ENCODE assay signal across 17 mouse cellular contexts in the genomic region with DNA sequence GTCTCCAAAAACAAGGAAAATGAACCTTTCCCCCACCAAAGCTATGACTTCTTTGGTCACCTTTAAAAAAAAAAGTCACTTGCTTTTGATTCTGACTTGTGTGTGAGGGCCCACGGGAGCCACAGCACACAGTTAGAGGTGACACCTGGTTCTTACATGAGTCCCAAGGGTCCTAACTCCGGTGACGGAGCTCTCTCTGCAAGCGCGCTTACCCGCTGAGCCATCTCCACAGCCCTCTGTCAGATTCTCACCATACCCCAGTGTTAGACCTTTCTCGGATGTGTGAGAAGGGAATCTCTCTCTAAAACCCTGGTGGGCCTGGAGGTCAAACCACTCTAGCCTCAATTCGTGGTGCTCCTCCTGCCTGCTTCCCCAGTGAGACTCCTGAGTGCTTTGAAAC. TPM values are rescaled to one million over a fixed set of nuclear protein-coding genes. Genes with fewer than 3 reads are reported as not detected.
DNase-seq lines count a peak whose midpoint lies in the region; ATAC-seq and TF ChIP-seq lines count a peak whose summit lies in the region.
"Had no signal": no experiment of that assay in that cellular context is flagged by ENCODE, and none has a peak within 500 bp of the region (broad histone marks: within the 10 kb centered on the region; RNA-seq: fewer than 3 reads in every experiment).

No protein-coding gene starts in this region.

- H3K4me3 ChIP-seq in heart, embryonic 15.5 days = no peak overlapping the region
- no peak overlapping the region for H3K4me3 ChIP-seq in liver, adult 2 months (ENCODE audit: insufficient read depth, low read depth, low read length)
- no peak overlapping the region for H3K4me3 ChIP-seq in stomach, embryonic 16.5 days (replicated peaks; ENCODE audit: low read length)
- H3K4me3 ChIP-seq in stomach, postnatal 0 days (ENCODE audit: low read depth, low read length) = no peak overlapping the region
- H3K4me3 ChIP-seq: embryonic facial prominence, embryonic 13.5 days; forebrain, embryonic 10.5 days; liver, embryonic 15.5 days; neural tube, embryonic 13.5 days had no signal

- H3K9ac ChIP-seq in heart, embryonic 15.5 days = no peak overlapping the region
- H3K9ac ChIP-seq in liver, adult 2 months (ENCODE audit: low read depth, low read length) = no peak overlapping the region
- H3K9ac ChIP-seq in stomach, embryonic 16.5 days (ENCODE audit: low read length) = no peak overlapping the region
- H3K9ac ChIP-seq in stomach, postnatal 0 days (ENCODE audit: low read length) = no peak overlapping the region
- H3K9ac ChIP-seq: embryonic facial prominence, embryonic 13.5 days; liver, embryonic 15.5 days; neural tube, embryonic 13.5 days had no signal

- H3K9me3 ChIP-seq in heart, embryonic 15.5 days (replicated peaks) = no peaks in the 10 kb centered on the region
- no peaks in the 10 kb centered on the region for H3K9me3 ChIP-seq in stomach, embryonic 16.5 days (replicated peaks; ENCODE audit: control insufficient read depth, low read length)
- H3K9me3 ChIP-seq in stomach, postnatal 0 days (ENCODE audit: control insufficient read depth, low read length) = no peaks in the 10 kb centered on the region
- H3K9me3 ChIP-seq: embryonic facial prominence, embryonic 13.5 days; forebrain, embryonic 10.5 days; G1E; liver, embryonic 15.5 days; megakaryocyte, embryonic 14.5 days; neural tube, embryonic 13.5 days had no signal

- no peak overlapping the region for H3K4me2 ChIP-seq in heart, embryonic 15.5 days
- H3K4me2 ChIP-seq in stomach, embryonic 16.5 days (ENCODE audit: low read depth, low read length) = no peak overlapping the region
- H3K4me2 ChIP-seq in stomach, postnatal 0 days (replicated peaks; ENCODE audit: low read depth) = no peak overlapping the region
- H3K4me2 ChIP-seq: embryonic facial prominence, embryonic 13.5 days; liver, embryonic 15.5 days; neural tube, embryonic 13.5 days had no signal

- H3K27ac ChIP-seq in heart, embryonic 15.5 days = peak overlapping the region; percentile 82
- H3K27ac ChIP-seq in liver, adult 2 months (replicated peaks; ENCODE audit: insufficient read depth, low read depth, low read length) = peak overlapping the region; percentile 35
- 0 out of 2 replicates have a peak overlapping the region, but pooled peaks have one; percentile 8 for H3K27ac ChIP-seq in stomach, embryonic 16.5 days (ENCODE audit: low read length)
- H3K27ac ChIP-seq in stomach, postnatal 0 days (replicated peaks) = no peak overlapping the region; the same call in 1 of the 2 replicates
- H3K27ac ChIP-seq: forebrain, embryonic 10.5 days; liver, embryonic 15.5 days; neural tube, embryonic 13.5 days had no signal

- H3K79me2 ChIP-seq in liver, adult 2 months (ENCODE audit: control insufficient read depth, insufficient read depth, low read length) = peaks cover 11% of the 10 kb centered on the region; the same call in 1 of the 2 replicates

- no peak for DNase-seq in heart, adult 9 months (ENCODE audit: low spot score in 2 of 2)
- no peak for DNase-seq in liver, adult 2 months (ENCODE audit: extremely low read depth, low read depth, low spot score)
- DNase-seq in liver = no peak
- DNase-seq in stomach, postnatal 0 days (ENCODE audit: low spot score) = no peak
- DNase-seq: cerebellum, adult 2 months; gastrocnemius, postnatal 36 days; left cerebral cortex, postnatal 4 days had no signal

- TF ChIP-seq EP300 in stomach, postnatal 0 days (optimal IDR thresholded peaks at IDR 0.05) = no peak

- no peak for TF ChIP-seq CTCF in liver, adult 2 months (IDR thresholded peaks at IDR 0.05; ENCODE audit: low read depth, low read length)
- no peak for TF ChIP-seq CTCF in stomach, postnatal 0 days (IDR thresholded peaks at IDR 0.05; ENCODE audit: low read depth)

- no peak for TF ChIP-seq POLR2A in liver, adult 2 months (IDR thresholded peaks at IDR 0.05; ENCODE audit: extremely low read depth, insufficient read depth, low read length)

- peaks cover 5% of the 10 kb centered on the region; the same call in 1 of the 2 replicates for H3K36me3 ChIP-seq in heart, embryonic 15.5 days
- peaks cover 2% of the 10 kb centered on the region; the same call in 1 of the 2 replicates for H3K36me3 ChIP-seq in liver, adult 2 months (ENCODE audit: control insufficient read depth, insufficient read depth, low read length)
- H3K36me3 ChIP-seq in stomach, embryonic 16.5 days (ENCODE audit: control insufficient read depth, insufficient read depth, low read length) = peaks cover 1% of the 10 kb centered on the region; the same call in 1 of the 2 replicates
- peaks cover 11% of the 10 kb centered on the region for H3K36me3 ChIP-seq in stomach, postnatal 0 days (ENCODE audit: control insufficient read depth, insufficient read depth, low read length)

- no peak for ATAC-seq in heart, embryonic 15.5 days (replicated peaks; ENCODE audit: insufficient number of reproducible peaks, insufficient read depth, low FRiP score, low read depth)
- no peak for ATAC-seq in stomach, embryonic 16.5 days (ENCODE audit: insufficient read depth, low FRiP score)
- ATAC-seq in stomach, postnatal 0 days (ENCODE audit: low FRiP score, low TSS enrichment) = no peak
- ATAC-seq in erythroid progenitor cell, adult 5-6 weeks (replicated peaks; ENCODE audit: low FRiP score, poor library complexity, severe bottlenecking) = no peak
- ATAC-seq: inflammation-experienced regulatory T-cells, adult 6 months had no signal

- WGBS in heart, embryonic 15.5 days = 91% methylated on average over 8 of the region's 8 CpGs
- WGBS in liver, adult 2 months = 93% methylated on average over 8 of the region's 8 CpGs
- 82% methylated on average over 8 of the region's 8 CpGs for WGBS in stomach, embryonic 16.5 days
- 90% methylated on average over 8 of the region's 8 CpGs for WGBS in stomach, postnatal 0 days

- H3K27me3 ChIP-seq in heart, embryonic 15.5 days = no peaks in the 10 kb centered on the region
- no peaks in the 10 kb centered on the region for H3K27me3 ChIP-seq in liver, adult 2 months (ENCODE audit: control insufficient read depth, insufficient read depth, low read length)
- H3K27me3 ChIP-seq in stomach, embryonic 16.5 days (ENCODE audit: control insufficient read depth, insufficient read depth, low read length) = no peaks in the 10 kb centered on the region
- no peaks in the 10 kb centered on the region for H3K27me3 ChIP-seq in stomach, postnatal 0 days (ENCODE audit: control insufficient read depth, insufficient read depth, low read length)
- H3K27me3 ChIP-seq: embryonic facial prominence, embryonic 13.5 days; liver, embryonic 15.5 days; megakaryocyte, embryonic 14.5 days; neural tube, embryonic 13.5 days had no signal

- peaks cover 39% of the 10 kb centered on the region for H3K4me1 ChIP-seq in heart, embryonic 15.5 days (replicated peaks)
- H3K4me1 ChIP-seq in liver, adult 2 months (ENCODE audit: control insufficient read depth, insufficient read depth, low read length) = peaks cover 11% of the 10 kb centered on the region
- H3K4me1 ChIP-seq in stomach, embryonic 16.5 days (ENCODE audit: control insufficient read depth, insufficient read depth, low read length) = peaks cover 22% of the 10 kb centered on the region
- H3K4me1 ChIP-seq in stomach, postnatal 0 days (replicated peaks; ENCODE audit: control insufficient read depth, insufficient read depth) = peaks cover 3% of the 10 kb centered on the region; the same call in 1 of the 2 replicates

RNA-seq across cellular contexts. Expression of a gene that starts 5.8 kb away (rescaled TPM):
- polyA plus RNA-seq in heart, embryonic 15.5 days (2015; fragmentation: Nextera tagmentation; extraction: Ambion mirVana) = 98.6 and 103 TPM in 2 replicates
- 93.6 and 119 TPM in 2 replicates for total RNA-seq in liver, adult 2 months (2014; rRNA removed)
- 93.9 and 121 TPM in 2 replicates for polyA plus RNA-seq in liver, adult 2 months (2012; rRNA removed)
- 161 and 164 TPM in 2 replicates for polyA plus RNA-seq in stomach, embryonic 16.5 days (2015; fragmentation: Nextera tagmentation; extraction: Ambion mirVana)
- 147 TPM in 2 replicates for polyA plus RNA-seq in stomach, postnatal 0 days (2015; fragmentation: Nextera tagmentation; extraction: Ambion mirVana)
- total RNA-seq in erythroid progenitor cell, adult 5-6 weeks (2015; ENCODE audit: low replicate concordance) = 115 and 159 TPM in 2 replicates
- total RNA-seq in erythroid progenitor cell, adult 5-6 weeks (2017; ENCODE audit: low replicate concordance) = 270 and 286 TPM in 2 replicates

RNA-seq across cellular contexts. Expression of a gene that starts 24.0 kb away (rescaled TPM):
- polyA plus RNA-seq in heart, embryonic 15.5 days (2015; fragmentation: Nextera tagmentation; extraction: Ambion mirVana) = 30.2 and 38.5 TPM in 2 replicates
- total RNA-seq in liver, adult 2 months (2014; rRNA removed) = 12.1 and 12.6 TPM in 2 replicates
- 12.9 and 14.4 TPM in 2 replicates for polyA plus RNA-seq in liver, adult 2 months (2012; rRNA removed)
- 38.5 and 41.3 TPM in 2 replicates for polyA plus RNA-seq in stomach, embryonic 16.5 days (2015; fragmentation: Nextera tagmentation; extraction: Ambion mirVana)
- polyA plus RNA-seq in stomach, postnatal 0 days (2015; fragmentation: Nextera tagmentation; extraction: Ambion mirVana) = 20.7 and 21.7 TPM in 2 replicates
- 14.1 and 26.4 TPM in 2 replicates for total RNA-seq in erythroid progenitor cell, adult 5-6 weeks (2015; ENCODE audit: low replicate concordance)
- total RNA-seq in erythroid progenitor cell, adult 5-6 weeks (2017; ENCODE audit: low replicate concordance) = 22.3 and 34.3 TPM in 2 replicates

RNA-seq across cellular contexts. Expression of a gene that starts 25.3 kb away (rescaled TPM):
- polyA plus RNA-seq in heart, embryonic 15.5 days (2015; fragmentation: Nextera tagmentation; extraction: Ambion mirVana) = 43.7 and 53.7 TPM in 2 replicates
- total RNA-seq in liver, adult 2 months (2014; rRNA removed) = 3.4 and 4.2 TPM in 2 replicates
- 2.8 and 3.4 TPM in 2 replicates for polyA plus RNA-seq in liver, adult 2 months (2012; rRNA removed)
- polyA plus RNA-seq in stomach, embryonic 16.5 days (2015; fragmentation: Nextera tagmentation; extraction: Ambion mirVana) = 35.4 and 35.8 TPM in 2 replicates
- polyA plus RNA-seq in stomach, postnatal 0 days (2015; fragmentation: Nextera tagmentation; extraction: Ambion mirVana) = 23.8 and 26.0 TPM in 2 replicates
- total RNA-seq in erythroid progenitor cell, adult 5-6 weeks (2015; ENCODE audit: low replicate concordance) = 10.8 and 20.1 TPM in 2 replicates
- total RNA-seq in erythroid progenitor cell, adult 5-6 weeks (2017; ENCODE audit: low replicate concordance) = 10.4 and 19.4 TPM in 2 replicates

RNA-seq across cellular contexts. Expression of a gene that starts 25.8 kb away (rescaled TPM):
- 49.4 and 51.7 TPM in 2 replicates for polyA plus RNA-seq in heart, embryonic 15.5 days (2015; fragmentation: Nextera tagmentation; extraction: Ambion mirVana)
- total RNA-seq in liver, adult 2 months (2014; rRNA removed) = 14.1 and 18.4 TPM in 2 replicates
- polyA plus RNA-seq in liver, adult 2 months (2012; rRNA removed) = 23.5 and 24.6 TPM in 2 replicates
- polyA plus RNA-seq in stomach, embryonic 16.5 days (2015; fragmentation: Nextera tagmentation; extraction: Ambion mirVana) = 57.0 and 57.9 TPM in 2 replicates
- polyA plus RNA-seq in stomach, postnatal 0 days (2015; fragmentation: Nextera tagmentation; extraction: Ambion mirVana) = 40.5 and 41.5 TPM in 2 replicates
- 30.2 and 39.6 TPM in 2 replicates for total RNA-seq in erythroid progenitor cell, adult 5-6 weeks (2015; ENCODE audit: low replicate concordance)
- total RNA-seq in erythroid progenitor cell, adult 5-6 weeks (2017; ENCODE audit: low replicate concordance) = 15.2 and 16.8 TPM in 2 replicates

RNA-seq across cellular contexts. Expression of a gene that starts 43.3 kb away (rescaled TPM):
- polyA plus RNA-seq in heart, embryonic 15.5 days (2015; fragmentation: Nextera tagmentation; extraction: Ambion mirVana) = 177 and 206 TPM in 2 replicates
- 52.8 and 58.8 TPM in 2 replicates for total RNA-seq in liver, adult 2 months (2014; rRNA removed)
- 24.9 and 27.9 TPM in 2 replicates for polyA plus RNA-seq in liver, adult 2 months (2012; rRNA removed)
- polyA plus RNA-seq in stomach, embryonic 16.5 days (2015; fragmentation: Nextera tagmentation; extraction: Ambion mirVana) = 203 and 220 TPM in 2 replicates
- 187 and 191 TPM in 2 replicates for polyA plus RNA-seq in stomach, postnatal 0 days (2015; fragmentation: Nextera tagmentation; extraction: Ambion mirVana)
- total RNA-seq in erythroid progenitor cell, adult 5-6 weeks (2015; ENCODE audit: low replicate concordance) = 40.2 and 62.7 TPM in 2 replicates
- 15.1 and 32.0 TPM in 2 replicates for total RNA-seq in erythroid progenitor cell, adult 5-6 weeks (2017; ENCODE audit: low replicate concordance)
